Mouse (Mus musculus) liver, postnatal 0 days (tissue): ENCODE data around the gene Nptn.
"Not testable (repeated sequence)": the region's sequence is repeated elsewhere in the genome, so short reads cannot be mapped to it uniquely, and the experiment has no call there.

Experiments
- CTCF ChIP-seq: sonication (generic); IDR thresholded peaks from 2 replicates; pipeline ENCODE4 v1.5.1; 2016; ENCODE audit warnings: antibody characterized with exemption, low read depth
- EP300 ChIP-seq: IDR thresholded peaks from 2 replicates; pipeline ENCODE4 v1.6.1; 2016; ENCODE audit warnings: antibody characterized with exemption, low read depth, mild to moderate bottlenecking

DNA sequence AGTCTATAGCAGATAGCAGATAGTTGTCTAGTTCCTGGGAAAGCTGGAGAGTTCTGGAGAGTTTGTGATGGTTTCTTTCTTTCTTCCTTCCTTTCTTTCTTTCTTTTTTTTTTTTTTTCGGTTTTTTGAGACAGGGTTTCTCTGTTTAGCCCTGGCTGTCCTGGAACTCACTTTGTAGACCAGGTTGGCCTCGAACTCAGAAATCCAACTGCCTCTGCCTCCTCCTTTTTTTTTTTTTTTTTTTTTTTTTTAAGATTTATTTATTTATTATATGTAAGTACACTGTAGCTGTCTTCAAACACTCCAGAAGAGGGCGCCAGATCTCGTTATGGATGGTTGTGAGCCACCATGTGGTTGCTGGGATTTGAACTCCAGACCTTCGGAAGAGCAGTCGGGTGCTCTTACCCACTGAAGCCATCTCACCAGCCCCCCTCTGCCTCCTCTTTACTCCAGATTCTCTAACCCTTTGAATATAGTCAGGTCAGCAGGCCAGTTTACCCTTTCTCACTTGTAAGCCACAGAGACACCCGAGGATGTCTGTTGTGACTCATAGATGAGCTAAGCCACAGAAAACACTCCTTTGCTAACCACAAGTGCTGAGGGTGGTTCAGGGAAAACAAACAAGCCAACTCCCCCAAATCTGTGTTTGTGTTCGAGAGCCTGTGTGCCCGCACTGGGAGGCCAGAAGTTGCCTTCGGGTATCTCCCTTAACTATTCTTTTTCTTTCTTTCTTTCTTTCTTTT lies 1.4 kb upstream of the Nptn start:
- TF ChIP-seq CTCF = peak; percentile 18; the same call in 1 of the 2 replicates
- TF ChIP-seq EP300 = not testable (repeated sequence)
